Mouse (Mus musculus): ENCODE results near the gene Actr2.
"Not testable (repeated sequence)": the region's sequence is repeated elsewhere in the genome, so short reads cannot be mapped to it uniquely, and the experiment has no call there.

Gene Actr2

GRCm38 (mm10) chr11:20043256-20043655, 69.5 kb downstream of the Actr2 start:
- no peak for DNase-seq

GRCm38 (mm10) chr11:20042106-20042505, 70.6 kb downstream of the Actr2 start:
- DNase-seq = no peak

- DNase-seq = no peak
Measured at GRCm38 (mm10) chr11:20041164-20041920, 71.4 kb downstream of the Actr2 start.

- DNase-seq = peak; percentile 58
Measured at GRCm38 (mm10) chr11:20038723-20039122, 74.0 kb downstream of the Actr2 start.

- no peak for DNase-seq
Measured at GRCm38 (mm10) chr11:20037739-20038138, 75.0 kb downstream of the Actr2 start.

- DNase-seq = no peak
Measured at GRCm38 (mm10) chr11:20035972-20036371, 76.7 kb downstream of the Actr2 start.

- peak; percentile 49 for DNase-seq
Measured at GRCm38 (mm10) chr11:20035343-20035928, 77.3 kb downstream of the Actr2 start.

- DNase-seq = no peak
Measured at GRCm38 (mm10) chr11:20034337-20034947, 78.3 kb downstream of the Actr2 start.

- DNase-seq = no peak
Measured at GRCm38 (mm10) chr11:20033541-20034160, 79.1 kb downstream of the Actr2 start.

- no peak for DNase-seq
Measured at GRCm38 (mm10) chr11:20031536-20031935, 81.2 kb downstream of the Actr2 start.

- not testable (repeated sequence) for DNase-seq
Measured at GRCm38 (mm10) chr11:20030973-20031372, 81.7 kb downstream of the Actr2 start.

- no peak for DNase-seq
Measured at GRCm38 (mm10) chr11:20029014-20029413, 83.7 kb downstream of the Actr2 start.

GRCm38 (mm10) chr11:20028396-20028795, 84.3 kb downstream of the Actr2 start:
- no peak for DNase-seq

GRCm38 (mm10) chr11:20027719-20028118, 85.0 kb downstream of the Actr2 start:
- no peak for DNase-seq

- no peak for DNase-seq
Measured at GRCm38 (mm10) chr11:20025899-20026298, 86.8 kb downstream of the Actr2 start.

- no peak for DNase-seq
Measured at GRCm38 (mm10) chr11:20022911-20023482, 89.7 kb downstream of the Actr2 start.

GRCm38 (mm10) chr11:20022462-20022861, 90.3 kb downstream of the Actr2 start:
- no peak for DNase-seq

- no peak for DNase-seq
Measured at GRCm38 (mm10) chr11:20020720-20021119, 92.0 kb downstream of the Actr2 start.

- no peak for DNase-seq
Measured at GRCm38 (mm10) chr11:20018905-20019304, 93.8 kb downstream of the Actr2 start.

- no peak for DNase-seq
Measured at GRCm38 (mm10) chr11:20017937-20018336, 94.8 kb downstream of the Actr2 start.

- no peak for DNase-seq
Measured at GRCm38 (mm10) chr11:20013366-20013765, 99.3 kb downstream of the Actr2 start.
